Mouse (Mus musculus): Measurements from ENCODE around the gene 1700001O22Rik.

Gene 1700001O22Rik

GRCm38 (mm10) chr2:30803604-30804003 is at the start of gene 1700001O22Rik:
Gene 1700001O22Rik, minus strand, starts transcription at chr2:30803661.
- no peak for DNase-seq (ENCODE audit: extremely low read depth, low read depth)

DNA sequence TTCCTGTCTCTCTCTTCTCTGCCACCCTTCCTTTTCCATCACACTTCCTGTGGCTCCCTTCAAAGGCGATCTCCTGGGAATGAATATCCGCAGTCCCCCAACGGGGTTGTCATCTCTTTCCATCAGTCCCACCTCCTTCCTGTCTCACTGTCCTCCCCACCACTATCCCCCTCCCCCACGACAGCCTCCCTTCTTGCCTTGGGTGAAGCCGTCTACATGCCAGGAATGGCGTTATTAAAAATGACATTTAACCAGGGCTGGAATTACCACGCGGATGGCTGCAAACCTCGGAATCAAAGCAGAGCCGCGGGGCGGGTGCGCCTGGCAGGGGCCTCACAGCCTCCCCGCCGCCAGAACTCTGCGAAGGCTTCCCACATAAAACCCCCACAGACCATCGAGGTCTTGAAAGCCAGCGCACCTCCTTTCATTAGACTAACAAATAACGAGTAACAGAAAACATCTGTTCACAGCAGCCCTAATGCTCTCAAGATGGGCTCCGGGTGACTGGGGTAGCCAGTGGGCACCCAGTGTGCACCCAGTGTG is 49.4 kb upstream of the 1700001O22Rik start:
- DNase-seq (ENCODE audit: extremely low read depth, low read depth) = no peak

- no peak for DNase-seq (ENCODE audit: extremely low read depth, low read depth)
Observed at GRCm38 (mm10) chr2:30850581-30850980, 47.1 kb upstream of the 1700001O22Rik start.

GRCm38 (mm10) chr2:30848184-30848583 is 44.7 kb upstream of the 1700001O22Rik start:
- DNase-seq (ENCODE audit: extremely low read depth, low read depth) = no peak

DNA sequence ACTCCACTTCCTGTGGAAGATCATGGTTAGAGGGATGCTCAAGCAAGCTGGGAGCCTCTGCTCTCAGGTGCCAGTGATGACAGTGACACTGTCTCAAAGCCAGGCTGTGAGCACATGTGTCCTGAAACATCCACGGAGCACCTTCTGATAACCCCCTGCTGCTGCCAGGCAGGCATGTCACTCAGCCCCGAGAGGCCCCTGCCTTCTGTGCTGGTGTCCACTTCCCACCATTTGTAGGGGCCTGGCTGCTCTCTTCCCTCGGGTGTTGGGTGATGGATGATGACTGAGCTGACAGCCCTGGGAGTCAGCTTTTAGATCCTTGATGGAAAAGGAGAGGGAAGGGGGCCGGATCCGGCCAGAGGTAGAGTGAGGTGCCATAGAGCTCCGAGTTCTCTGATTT is 43.3 kb upstream of the 1700001O22Rik start:
- no peak for DNase-seq (ENCODE audit: extremely low read depth, low read depth)

- DNase-seq (ENCODE audit: extremely low read depth, low read depth) = no peak
Observed at GRCm38 (mm10) chr2:30846236-30846635, 42.8 kb upstream of the 1700001O22Rik start.

DNA sequence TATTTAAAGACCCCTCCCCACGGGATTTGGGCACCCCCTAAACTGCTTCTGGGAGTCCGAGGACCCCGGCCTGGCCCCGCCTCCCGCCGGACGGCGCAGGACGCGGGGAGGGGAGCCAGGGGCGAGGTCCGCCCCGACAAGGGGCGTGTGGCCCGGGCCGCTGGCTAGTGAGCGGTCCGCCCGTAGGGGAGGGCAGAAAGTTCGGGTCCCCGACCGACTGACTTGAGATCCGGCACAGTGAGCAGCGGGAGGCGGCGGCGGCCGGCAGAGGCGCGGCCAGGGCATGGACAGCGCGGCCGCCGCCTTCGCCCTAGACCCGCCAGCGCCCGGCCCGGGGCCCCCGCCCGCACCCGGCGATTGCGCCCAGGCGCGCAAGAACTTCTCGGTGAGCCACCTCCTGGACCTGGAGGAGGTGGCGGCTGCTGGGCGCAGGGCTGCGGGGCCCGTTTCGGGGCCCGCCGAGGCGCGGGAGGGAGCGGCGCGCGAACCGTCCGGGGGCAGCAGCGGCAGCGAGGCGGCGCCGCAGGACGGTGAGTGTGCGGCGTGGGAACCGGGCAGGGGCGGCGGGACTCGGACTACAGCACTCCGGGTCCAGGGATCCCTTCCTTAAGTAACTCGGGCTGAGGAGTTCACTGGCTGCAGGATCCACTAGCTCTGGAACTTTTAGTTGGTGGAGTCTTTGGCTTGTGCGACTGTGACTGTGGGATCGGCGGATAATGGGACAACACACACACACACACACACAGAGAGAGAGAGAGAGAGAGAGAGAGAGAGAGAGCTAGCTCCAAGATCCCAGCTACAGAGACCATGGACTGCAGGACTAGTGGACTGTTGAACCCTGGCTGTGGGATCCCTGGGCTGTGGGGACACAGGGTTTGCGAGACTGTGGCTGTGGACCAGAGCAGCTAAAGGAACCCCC is 42.0 kb upstream of the 1700001O22Rik start:
- DNase-seq (ENCODE audit: extremely low read depth, low read depth) = no peak

DNA sequence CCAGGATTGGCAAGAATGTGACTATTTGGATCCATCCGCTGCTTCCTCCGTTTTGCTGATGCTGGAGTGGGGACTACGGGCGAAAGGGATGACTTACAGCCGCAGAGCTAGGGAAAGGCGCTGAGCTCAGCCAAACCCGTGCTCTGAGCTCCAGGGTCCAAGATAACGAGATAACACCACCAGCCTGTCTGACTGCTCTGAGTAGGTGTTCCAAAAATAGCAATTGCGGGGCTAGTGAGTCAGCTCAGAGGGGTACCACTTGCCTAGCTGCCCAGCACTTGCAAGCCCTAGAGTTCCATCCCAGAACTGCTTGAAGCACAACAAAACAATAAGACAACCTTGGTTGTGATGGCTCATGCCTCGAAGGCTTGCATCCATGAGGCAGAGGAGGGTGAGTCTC is 39.2 kb upstream of the 1700001O22Rik start:
- no peak for DNase-seq (ENCODE audit: extremely low read depth, low read depth)

DNA sequence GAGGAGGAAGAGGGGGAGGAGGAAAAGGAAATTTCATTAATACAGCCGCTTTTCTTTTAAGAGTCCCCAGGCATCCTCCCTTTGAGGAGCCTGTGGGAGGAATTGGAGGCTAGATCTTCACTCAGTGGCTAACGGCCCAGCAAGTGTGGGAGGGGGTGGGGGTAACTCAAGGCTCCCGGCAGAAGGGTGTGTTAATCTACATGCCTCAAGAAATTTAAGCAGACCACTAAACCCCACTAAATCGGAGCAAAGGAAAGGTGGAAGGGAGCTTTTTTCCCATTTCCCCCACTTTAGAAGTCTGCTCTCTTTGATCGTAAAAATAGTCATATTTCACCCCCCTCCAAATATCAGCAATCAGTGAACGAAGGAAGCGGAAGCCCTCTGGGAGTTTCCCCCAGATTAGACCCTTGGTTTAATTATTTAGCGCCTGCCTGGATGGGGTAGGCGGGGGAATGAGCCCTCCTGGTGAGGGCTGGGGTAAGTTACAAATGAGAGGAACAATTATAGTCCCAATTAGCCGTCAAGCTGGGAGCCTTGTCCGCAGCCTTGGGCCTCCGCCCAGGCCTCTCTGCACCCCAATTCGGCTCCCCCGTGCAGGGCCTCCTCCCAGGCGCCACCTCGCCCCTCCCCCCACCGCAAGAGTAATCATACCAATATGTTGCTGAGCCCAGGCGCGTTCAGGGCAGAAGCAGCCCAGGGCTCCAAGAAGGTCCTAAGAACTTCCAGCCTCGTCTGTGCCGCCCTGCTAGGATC is 33.0 kb upstream of the 1700001O22Rik start:
- no peak for DNase-seq (ENCODE audit: extremely low read depth, low read depth)

DNA sequence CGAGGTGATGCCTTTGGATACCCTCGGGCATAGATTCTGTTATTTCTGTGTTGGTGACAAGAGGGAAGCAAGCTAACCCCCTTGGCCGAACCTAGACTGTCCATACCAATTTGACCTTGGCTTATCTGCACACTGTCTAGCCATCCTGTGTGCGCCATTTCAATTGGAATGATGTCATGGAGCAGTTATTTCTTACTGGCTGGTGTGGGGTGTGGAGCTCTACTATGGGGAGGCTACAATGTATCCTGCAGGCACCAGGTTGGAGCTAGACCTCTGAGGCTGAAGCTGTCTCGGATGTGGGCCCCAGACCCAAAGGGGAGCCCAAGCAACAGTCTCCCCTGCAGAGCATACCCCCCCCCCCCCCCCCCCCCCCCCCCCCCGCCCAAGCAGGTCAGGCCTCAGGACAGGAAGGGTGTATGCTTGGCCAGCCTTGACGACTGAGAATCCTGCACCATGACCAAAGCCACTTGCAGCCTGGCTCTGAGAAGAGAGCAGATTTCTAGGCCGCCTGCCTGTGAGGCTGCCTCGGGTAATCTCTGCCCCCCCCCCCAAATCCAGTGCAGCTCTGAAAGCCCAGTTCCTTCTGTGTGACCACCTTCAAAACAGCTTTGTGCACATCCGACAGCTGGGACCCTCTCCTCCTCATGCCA is 31.0 kb upstream of the 1700001O22Rik start, which contains the start of gene Prrx2:
TSS of gene Prrx2 (plus strand) at position 600 of the 650 bp plus-strand sequence.
- no peak for DNase-seq (ENCODE audit: extremely low read depth, low read depth)

- DNase-seq (ENCODE audit: extremely low read depth, low read depth) = no peak
Observed at GRCm38 (mm10) chr2:30833644-30834043, 30.2 kb upstream of the 1700001O22Rik start.

GRCm38 (mm10) chr2:30830283-30830795 is 26.9 kb upstream of the 1700001O22Rik start, which contains the start of gene Asb6:
Gene Asb6, minus strand, starts transcription at chr2:30830333.
- DNase-seq (ENCODE audit: extremely low read depth, low read depth) = no peak

- peak; percentile 56 for DNase-seq (ENCODE audit: extremely low read depth, low read depth)
Observed at GRCm38 (mm10) chr2:30829315-30829714, 25.9 kb upstream of the 1700001O22Rik start.

DNA sequence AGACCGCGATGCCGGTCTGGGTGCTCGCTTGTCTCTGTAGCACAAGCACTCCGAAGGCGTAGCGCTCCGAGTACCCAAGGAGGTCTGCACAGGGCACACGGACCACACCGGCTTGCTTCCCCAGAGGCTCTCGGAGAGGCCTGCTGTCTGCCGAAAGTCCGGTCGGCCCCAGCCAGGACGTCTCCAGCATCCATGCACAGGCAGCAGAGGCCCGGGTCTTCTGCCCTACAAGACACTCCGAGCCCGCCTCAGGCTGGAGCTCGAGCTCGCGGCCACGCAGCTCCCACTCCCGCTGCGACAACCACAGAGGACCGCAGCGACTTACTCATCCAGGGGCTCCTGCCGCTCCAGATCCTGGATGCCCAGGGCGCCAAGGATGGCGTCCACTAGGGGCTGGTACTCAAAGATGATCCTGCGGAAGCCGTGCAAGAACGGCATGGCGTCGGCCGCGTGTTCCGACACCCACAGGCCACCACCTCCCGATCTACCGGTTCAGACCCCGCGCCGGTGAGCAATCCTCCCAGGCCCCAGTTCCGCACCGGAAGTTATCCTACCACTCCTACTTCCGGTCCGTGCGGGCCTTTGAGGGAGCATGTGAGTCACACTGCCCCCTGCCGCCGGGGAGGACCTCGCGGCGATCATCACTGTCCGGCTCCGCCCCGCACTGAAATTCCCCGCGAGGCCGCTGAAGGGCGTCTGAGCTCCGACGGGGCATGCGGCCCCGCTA is 24.5 kb upstream of the 1700001O22Rik start:
- DNase-seq (ENCODE audit: extremely low read depth, low read depth) = peak; percentile 75

DNA sequence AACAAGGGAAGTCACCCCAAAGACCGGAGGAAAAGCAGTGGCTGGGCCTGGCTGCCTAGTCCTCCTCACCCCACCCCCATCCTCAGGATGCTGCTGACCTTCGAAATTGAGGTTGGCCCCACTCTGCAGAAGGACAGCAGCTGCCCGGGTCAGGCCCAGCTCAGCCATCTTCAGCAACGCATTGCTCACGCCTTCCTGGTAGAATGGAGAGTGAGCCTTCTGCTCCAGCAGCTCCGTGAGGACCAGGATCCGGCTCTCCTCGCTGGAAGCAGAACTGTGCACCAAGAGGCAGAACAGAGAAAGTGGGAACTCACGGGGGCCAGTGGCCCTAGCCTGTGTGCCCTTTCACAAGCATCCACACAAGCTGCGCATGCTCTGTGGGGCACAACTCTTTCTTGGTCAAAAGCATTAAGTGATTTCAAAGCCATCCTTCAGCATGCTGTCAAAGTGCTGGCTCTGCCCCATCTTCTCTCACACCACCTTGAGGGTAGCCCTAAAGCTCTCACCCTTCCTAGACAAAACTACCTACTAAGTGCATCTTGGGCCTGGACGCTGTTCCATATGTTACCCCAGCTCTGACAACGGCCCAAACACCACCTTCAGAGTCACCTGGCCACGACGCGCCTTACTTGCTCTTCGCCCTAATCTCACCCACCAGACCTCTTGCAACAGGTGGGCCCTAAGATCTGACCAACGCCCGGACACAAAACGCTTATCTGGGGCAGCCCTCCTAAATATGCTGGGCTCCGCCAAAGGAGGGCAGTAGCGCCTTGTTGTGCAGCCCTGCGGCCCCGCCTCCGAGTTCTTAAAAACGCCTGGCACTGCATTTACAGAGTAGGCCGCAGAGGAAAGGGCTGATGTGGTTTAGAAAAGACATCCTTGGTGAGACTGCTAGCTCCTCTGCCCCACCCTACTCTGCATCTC is 23.6 kb upstream of the 1700001O22Rik start:
- peak; percentile 60 for DNase-seq (ENCODE audit: extremely low read depth, low read depth)

GRCm38 (mm10) chr2:30823385-30824153 is 20.1 kb upstream of the 1700001O22Rik start:
- no peak for DNase-seq (ENCODE audit: extremely low read depth, low read depth)

DNA sequence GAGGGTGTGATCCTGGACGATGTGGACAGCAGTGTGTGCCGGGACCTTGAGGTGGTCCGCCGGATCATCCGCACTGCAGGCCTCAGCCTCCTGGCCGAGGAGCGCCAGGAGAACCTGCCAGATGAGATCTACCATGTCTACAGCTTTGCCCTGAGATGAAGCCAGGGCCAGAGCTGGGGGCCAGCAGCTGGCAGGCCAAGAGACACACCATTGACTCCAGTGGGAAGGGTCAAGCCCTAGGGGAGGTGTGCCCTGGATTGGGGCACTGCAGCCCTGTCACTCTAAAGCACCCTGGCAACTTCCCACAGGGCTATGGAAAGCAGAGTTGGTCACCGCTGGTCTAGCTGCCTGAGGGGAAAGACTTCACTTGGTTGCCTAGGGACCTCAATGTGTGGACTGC is 19.0 kb upstream of the 1700001O22Rik start:
- no peak for DNase-seq (ENCODE audit: extremely low read depth, low read depth)

- no peak for DNase-seq (ENCODE audit: extremely low read depth, low read depth)
Observed at GRCm38 (mm10) chr2:30821073-30821472, 17.6 kb upstream of the 1700001O22Rik start.

- no peak for DNase-seq (ENCODE audit: extremely low read depth, low read depth)
Observed at GRCm38 (mm10) chr2:30819873-30820272, 16.4 kb upstream of the 1700001O22Rik start.
